Mouse (Mus musculus) lung, postnatal 0 days (tissue): ENCODE measurements at regions not wholly inside any gene's neighbourhood (a gene's known extent, or its start where the extent isn't known, plus 50 kb on each side); places are given as distances from the start of the nearest gene placed in this dataset.

Experiments
- ATAC-seq: fragments of 200-750 bp; cut with Nextera tagmentation; 2 replicates; pipeline ENCODE4 v1.8.0; 2017; ENCODE audit warnings: moderate library complexity
- DNase-seq: peaks from one replicate; pipeline ENCODE4 v3.0.0-alpha.2; 2016; ENCODE audit warnings: low spot score
- H3K27ac ChIP-seq: fragments of 300-500 bp; sonication (generic); 2 replicates; pipeline ENCODE4 v1.5.1; 2014; ENCODE audit warnings: antibody characterized with exemption, mild to moderate bottlenecking, low read length, mixed read lengths
- H3K27me3 ChIP-seq: fragments of 300-500 bp; sonication (generic); replicated peaks from 2 replicates; pipeline ENCODE4 v1.6.1; 2014; ENCODE audit warnings: low read length, mixed read lengths; ENCODE audit not compliant: insufficient read depth
- H3K36me3 ChIP-seq: fragments of 300-500 bp; sonication (generic); 2 replicates; pipeline ENCODE4 v1.6.1; 2014; ENCODE audit warnings: low read length, mixed read lengths; ENCODE audit not compliant: insufficient read depth
- H3K4me1 ChIP-seq: fragments of 300-500 bp; sonication (generic); 2 replicates; pipeline ENCODE4 v1.6.1; 2014; ENCODE audit warnings: antibody characterized with exemption, low read depth, low read length, mixed read lengths; ENCODE audit not compliant: insufficient read depth
- H3K4me2 ChIP-seq: fragments of 300-500 bp; sonication (generic); replicated peaks from 2 replicates; pipeline ENCODE4 v1.6.1; 2014; ENCODE audit warnings: low read depth, mild to moderate bottlenecking, low read length, moderate library complexity, mixed read lengths
- H3K4me3 ChIP-seq: fragments of 300-500 bp; sonication (generic); 2 replicates; pipeline ENCODE4 v1.5.1; 2014; ENCODE audit warnings: low read depth, low read length
- H3K9ac ChIP-seq: fragments of 300-500 bp; sonication (generic); replicated peaks from 2 replicates; pipeline ENCODE4 v1.6.1; 2014; ENCODE audit warnings: low read depth, mild to moderate bottlenecking
- H3K9me3 ChIP-seq: fragments of 300-500 bp; sonication (generic); 2 replicates; pipeline ENCODE4 v1.6.1; 2016; ENCODE audit warnings: low read length, mixed read lengths
- CTCF ChIP-seq: IDR thresholded peaks from 2 replicates; pipeline ENCODE4 v1.5.1; 2016; ENCODE audit warnings: antibody characterized with exemption, mild to moderate bottlenecking
- EP300 ChIP-seq: IDR thresholded peaks from 2 replicates; pipeline ENCODE4 v1.6.1; 2016; ENCODE audit warnings: antibody characterized with exemption, mild to moderate bottlenecking, control low read depth
- WGBS: fragments of 180-500 bp; shearing (Covaris S2); extraction: QIAGEN DNeasy Blood & Tissue Kit; methylation state at CpG from one replicate; pipeline ENCODE4 v1.1.7; 2014; 5-methylcytosine and 5-hydroxymethylcytosine counted together

GRCm38 (mm10) chr7:95682521-95682920 is 488.5 kb upstream of the Tenm4 start:
- H3K27ac ChIP-seq = no peak overlapping the region

GRCm38 (mm10) chr7:95687733-95688132 is 483.3 kb upstream of the Tenm4 start:
- DNase-seq = no peak
- H3K4me3 ChIP-seq = no peak overlapping the region
- H3K27ac ChIP-seq = no peak overlapping the region
- H3K9ac ChIP-seq = no peak overlapping the region
- H3K4me2 ChIP-seq = no peak overlapping the region
- H3K4me1 ChIP-seq = no peaks in the 10 kb centered on the region
- no peaks in the 10 kb centered on the region for H3K36me3 ChIP-seq
- H3K27me3 ChIP-seq = no peaks in the 10 kb centered on the region
- WGBS = 84% methylated on average over 3 of the region's 3 CpGs
- ATAC-seq = no peak
- TF ChIP-seq EP300 (no peak), CTCF (no peak)
- no peaks in the 10 kb centered on the region for H3K9me3 ChIP-seq

More at GRCm38 (mm10) chr7:95682521-95682920, 488.5 kb upstream of the Tenm4 start:
- WGBS = 36% methylated on average over 3 of the region's 3 CpGs
- Histone ChIP-seq H3K4me1 (no peaks in the 10 kb centered on the region), H3K9ac (no peak overlapping the region), H3K27me3 (no peaks in the 10 kb centered on the region), H3K9me3 (no peaks in the 10 kb centered on the region), H3K4me3 (no peak overlapping the region), H3K36me3 (no peaks in the 10 kb centered on the region), H3K4me2 (no peak overlapping the region)
- ATAC-seq (no peak), DNase-seq (no peak)
- no peak for TF ChIP-seq CTCF
- no peak for TF ChIP-seq EP300

- Histone ChIP-seq H3K9me3 (no peaks in the 10 kb centered on the region), H3K4me3 (peak overlapping the region; percentile 26; the same call in 1 of the 2 replicates), H3K27ac (no peak overlapping the region), H3K4me2 (peak overlapping the region; percentile 54), H3K36me3 (no peaks in the 10 kb centered on the region), H3K4me1 (no peaks in the 10 kb centered on the region), H3K27me3 (no peaks in the 10 kb centered on the region), H3K9ac (no peak overlapping the region)
- ATAC-seq (no peak), DNase-seq (peak; percentile 6)
- TF ChIP-seq EP300 = no peak
- TF ChIP-seq CTCF = no peak
- 19% methylated on average over 16 of the region's 16 CpGs for WGBS
These were observed 482.6 kb upstream of the Tenm4 start for GRCm38 (mm10) chr7:95688151-95689146.

GRCm38 (mm10) chr7:95689161-95689833 is 481.7 kb upstream of the Tenm4 start:
- Histone ChIP-seq H3K9me3 (no peaks in the 10 kb centered on the region), H3K27me3 (no peaks in the 10 kb centered on the region), H3K4me1 (no peaks in the 10 kb centered on the region), H3K4me2 (peak overlapping the region; percentile 54), H3K9ac (no peak overlapping the region), H3K27ac (no peak overlapping the region), H3K36me3 (no peaks in the 10 kb centered on the region), H3K4me3 (peak overlapping the region; percentile 26; the same call in 1 of the 2 replicates)
- 25% methylated on average over 7 of the region's 7 CpGs for whole genome bisulfite sequencing
- peak; percentile 5 for DNase-seq
- ATAC-seq = no peak
- no peak for TF ChIP-seq EP300
- no peak for TF ChIP-seq CTCF

GRCm38 (mm10) chr7:95699506-95699905 is 471.5 kb upstream of the Tenm4 start:
- Histone ChIP-seq H3K9me3 (no peaks in the 10 kb centered on the region), H3K4me3 (no peak overlapping the region), H3K9ac (no peak overlapping the region), H3K36me3 (no peaks in the 10 kb centered on the region), H3K27me3 (no peaks in the 10 kb centered on the region), H3K4me2 (no peak overlapping the region), H3K4me1 (no peaks in the 10 kb centered on the region), H3K27ac (no peak overlapping the region)
- no peak for ATAC-seq
- WGBS = 75% methylated on average over 9 of the region's 9 CpGs
- no peak for DNase-seq
- TF ChIP-seq EP300 (no peak), CTCF (no peak)

- H3K27me3 ChIP-seq = no peaks in the 10 kb centered on the region
- H3K9me3 ChIP-seq = no peaks in the 10 kb centered on the region
- DNase-seq (no peak), ATAC-seq (no peak)
- 77% methylated on average over 7 of the region's 7 CpGs for WGBS
- no peak overlapping the region for H3K9ac ChIP-seq
- no peak overlapping the region for H3K27ac ChIP-seq
- no peaks in the 10 kb centered on the region for H3K36me3 ChIP-seq
- no peak overlapping the region for H3K4me2 ChIP-seq
- TF ChIP-seq EP300 (no peak), CTCF (no peak)
- no peaks in the 10 kb centered on the region for H3K4me1 ChIP-seq
- H3K4me3 ChIP-seq = no peak overlapping the region
These were observed 461.0 kb upstream of the Tenm4 start for GRCm38 (mm10) chr7:95710088-95710487.
